Mouse (Mus musculus) urinary bladder, adult 18-20 months (tissue): ENCODE results near the gene B4galt3.
A peak's percentile ranks its signal among the peaks of the same experiment; 100 is the strongest.
"Not testable (repeated sequence)": the region's sequence is repeated elsewhere in the genome, so short reads cannot be mapped to it uniquely, and the experiment has no call there.

ENCODE experiments used
- DNase-seq, 2 experiments: peaks; one replicate each; pipeline ENCODE4 v3.0.0; 2022; ENCODE audit warnings: low spot score in 2 of 2, mixed read lengths in 2 of 2

Gene B4galt3

GRCm38 (mm10) chr1:171283188-171284160, 13.3 kb downstream of the B4galt3 start:
- no peak for DNase-seq

- no peak for DNase-seq
Measured at GRCm38 (mm10) chr1:171284491-171284890, 14.4 kb downstream of the B4galt3 start.

- no peak for DNase-seq
Measured at GRCm38 (mm10) chr1:171285096-171285892, 15.2 kb downstream of the B4galt3 start.

GRCm38 (mm10) chr1:171286517-171286916, 16.4 kb downstream of the B4galt3 start:
- no peak for DNase-seq

GRCm38 (mm10) chr1:171287136-171288081, 17.3 kb downstream of the B4galt3 start, which contains the start of gene Usp21:
Gene Usp21, minus strand, starts transcription at chr1:171287991.
- DNase-seq = peak; percentile 86 to 89

- no peak for DNase-seq
Measured at GRCm38 (mm10) chr1:171288328-171288727, 18.2 kb downstream of the B4galt3 start.

GRCm38 (mm10) chr1:171293351-171293750, 23.2 kb downstream of the B4galt3 start:
- no peak for DNase-seq

- DNase-seq = no peak
Measured at GRCm38 (mm10) chr1:171293906-171294297, 23.8 kb downstream of the B4galt3 start.

- DNase-seq = peak; percentile 81 to 86
Measured at GRCm38 (mm10) chr1:171294298-171295062, 24.4 kb downstream of the B4galt3 start, which contains the start of gene Ufc1. Gene Ufc1, minus strand, starts transcription at chr1:171295024.

GRCm38 (mm10) chr1:171295063-171295402, 24.9 kb downstream of the B4galt3 start:
- DNase-seq = no peak

GRCm38 (mm10) chr1:171298226-171298625, 28.1 kb downstream of the B4galt3 start:
- DNase-seq = no peak

- not testable (repeated sequence) for DNase-seq
Measured at GRCm38 (mm10) chr1:171306157-171306556, 36.0 kb downstream of the B4galt3 start.

GRCm38 (mm10) chr1:171309321-171309720, 39.2 kb downstream of the B4galt3 start:
- DNase-seq = no peak

- DNase-seq = no peak
Measured at GRCm38 (mm10) chr1:171319748-171320147, 49.6 kb downstream of the B4galt3 start.

- no peak for DNase-seq
Measured at GRCm38 (mm10) chr1:171320151-171320550, 50.0 kb downstream of the B4galt3 start.

GRCm38 (mm10) chr1:171321415-171321814, 51.3 kb downstream of the B4galt3 start:
- no peak for DNase-seq

GRCm38 (mm10) chr1:171322012-171322411, 51.9 kb downstream of the B4galt3 start:
- DNase-seq = no peak

GRCm38 (mm10) chr1:171325571-171325970, 55.4 kb downstream of the B4galt3 start:
- DNase-seq = no peak
